Mouse (Mus musculus) Patski (cell line): ENCODE measurements at regions not wholly inside any gene's neighbourhood (a gene's known extent, or its start where the extent isn't known, plus 50 kb on each side); places are given as distances from the start of the nearest gene placed in this dataset.
"Not testable (repeated sequence)": the region's sequence is repeated elsewhere in the genome, so short reads cannot be mapped to it uniquely, and the experiment has no call there.

ENCODE experiments used
- ATAC-seq: fragments of 100-300 bp; one replicate; pipeline ENCODE4 v1.8.0; 2021
- CTCF ChIA-PET: fragments of 350-600 bp; sonication (Branson Sonifier 250); formaldehyde crosslinking; loops from one replicate; lab custom pipeline; 2022; ENCODE audit warnings: inconsistent platforms; lab: Charles Lee
- POLR2A ChIA-PET: fragments of 350-600 bp; sonication (Branson Sonifier 250); formaldehyde crosslinking; loops from one replicate; lab custom pipeline; 2022; ENCODE audit warnings: antibody characterized with exemption, inconsistent platforms; lab: Charles Lee
- DNase-seq: peaks from one replicate; pipeline ENCODE4 v3.0.0-alpha.2; 2011; ENCODE audit warnings: low read depth, low spot score
- H3K27me3 ChIP-seq: fragments of 371-371 bp; one replicate; pipeline ENCODE4 v1.5.1; 2021
- CTCF ChIP-seq: fragments of 100-300 bp; IDR thresholded peaks from one replicate; pipeline ENCODE4 v1.5.1; 2021
- in situ Hi-C: fragments of 300-500 bp; cut with MboI; formaldehyde crosslinking; loops from 3 replicates; pipeline ENCODE4 v1.11.1; 2018; ENCODE audit warnings: low pct_unique_long_range_greater_than_20kb, mixed read lengths

GRCm38 (mm10) chr8:8966658-8967048 lies 276.3 kb upstream of the Arglu1 start:
- CTCF ChIA-PET: interaction anchor here (1.6 kb wide), 1 partner anchor 13 kb away, joined by 3 read pairs; no protein-coding TSS in a partner anchor
- in situ Hi-C loops: no loop called here

GRCm38 (mm10) chr8:8965983-8966657 lies 275.8 kb upstream of the Arglu1 start:
- in situ Hi-C loops: no loop called here
- ATAC-seq (peak; percentile 77), DNase-seq (no peak)
- TF ChIP-seq CTCF: no peak
- ChIA-PET POLR2A (interaction anchor here (1.1 kb wide), 1 partner anchor 12 kb away, joined by 4 read pairs; no protein-coding TSS in a partner anchor), CTCF (interaction anchor here (1.2 to 1.6 kb wide), 4 partner anchors 13 to 74 kb away, joined by 3 to 4 read pairs (median 3); no protein-coding TSS in a partner anchor)
- no peaks in the 10 kb centered on the region for H3K27me3 ChIP-seq

More at GRCm38 (mm10) chr8:8966658-8967048, 276.3 kb upstream of the Arglu1 start:
- ATAC-seq (no peak), DNase-seq (no peak)
- POLR2A ChIA-PET: no interaction called here
- no peak for TF ChIP-seq CTCF
- no peaks in the 10 kb centered on the region for H3K27me3 ChIP-seq

GRCm38 (mm10) chr8:8960221-8960620 lies 269.9 kb upstream of the Arglu1 start:
- ChIA-PET POLR2A (no interaction called here), CTCF (interaction anchor here (1.8 kb wide), 1 partner anchor 13 kb away, joined by 5 read pairs; no protein-coding TSS in a partner anchor)
- DNase-seq (no peak), ATAC-seq (no peak)
- in situ Hi-C loops: no loop called here
- no peak for TF ChIP-seq CTCF
- no peaks in the 10 kb centered on the region for H3K27me3 ChIP-seq

GRCm38 (mm10) chr8:8959787-8960093 lies 269.4 kb upstream of the Arglu1 start:
- ChIA-PET POLR2A (no interaction called here), CTCF (interaction anchor here (1.8 kb wide), 1 partner anchor 14 kb away, joined by 5 read pairs; no protein-coding TSS in a partner anchor)
- ATAC-seq (no peak), DNase-seq (no peak)
- in situ Hi-C loops: no loop called here
- H3K27me3 ChIP-seq: no peaks in the 10 kb centered on the region
- no peak for TF ChIP-seq CTCF

GRCm38 (mm10) chr8:8959021-8959786 lies 268.9 kb upstream of the Arglu1 start:
- DNase-seq (no peak), ATAC-seq (no peak)
- ChIA-PET POLR2A (no interaction called here), CTCF (interaction anchor here (1.8 kb wide), 1 partner anchor 14 kb away, joined by 5 read pairs; no protein-coding TSS in a partner anchor)
- H3K27me3 ChIP-seq: no peaks in the 10 kb centered on the region
- in situ Hi-C loops: no loop called here
- TF ChIP-seq CTCF: no peak

- in situ Hi-C loops, ATAC-seq, H3K27me3 ChIP-seq, DNase-seq, POLR2A ChIA-PET, CTCF ChIA-PET: not testable (repeated sequence)
These were observed 267.8 kb upstream of the Arglu1 start for GRCm38 (mm10) chr8:8958140-8958539.

GRCm38 (mm10) chr8:8952212-8952611 lies 261.9 kb upstream of the Arglu1 start:
- H3K27me3 ChIP-seq: no peaks in the 10 kb centered on the region
- no peak for ATAC-seq
- no peak for TF ChIP-seq CTCF
- in situ Hi-C loops: no loop called here
- CTCF ChIA-PET: no interaction called here
- DNase-seq: no peak
- POLR2A ChIA-PET: no interaction called here

- no peaks in the 10 kb centered on the region for H3K27me3 ChIP-seq
- DNase-seq (no peak), ATAC-seq (no peak)
- in situ Hi-C loops: no loop called here
- ChIA-PET CTCF (no interaction called here), POLR2A (no interaction called here)
- TF ChIP-seq CTCF: no peak
These were observed 260.9 kb upstream of the Arglu1 start for GRCm38 (mm10) chr8:8951186-8951585.

GRCm38 (mm10) chr8:8947516-8948161 lies 257.3 kb upstream of the Arglu1 start:
- no peak for TF ChIP-seq CTCF
- DNase-seq (no peak), ATAC-seq (no peak)
- ChIA-PET CTCF (no interaction called here), POLR2A (no interaction called here)
- no peaks in the 10 kb centered on the region for H3K27me3 ChIP-seq
- in situ Hi-C loops: no loop called here

- CTCF ChIA-PET: interaction anchor here (1.7 kb wide), 1 partner anchor 22 kb away, joined by 4 read pairs; no protein-coding TSS in a partner anchor
- ATAC-seq (no peak), DNase-seq (no peak)
- in situ Hi-C loops: no loop called here
- TF ChIP-seq CTCF: no peak
- no peaks in the 10 kb centered on the region for H3K27me3 ChIP-seq
- POLR2A ChIA-PET: no interaction called here
These were observed 252.7 kb upstream of the Arglu1 start for GRCm38 (mm10) chr8:8942991-8943390.
